Mouse (Mus musculus) frontal cortex, postnatal 14 days (tissue): ENCODE measurements around the gene Cradd.

Experiments
- DNase-seq, 2 experiments: peaks; one replicate each; pipeline ENCODE4 v3.0.0; 2022; ENCODE audit warnings: low spot score in 2 of 2

The Cradd gene

DNA sequence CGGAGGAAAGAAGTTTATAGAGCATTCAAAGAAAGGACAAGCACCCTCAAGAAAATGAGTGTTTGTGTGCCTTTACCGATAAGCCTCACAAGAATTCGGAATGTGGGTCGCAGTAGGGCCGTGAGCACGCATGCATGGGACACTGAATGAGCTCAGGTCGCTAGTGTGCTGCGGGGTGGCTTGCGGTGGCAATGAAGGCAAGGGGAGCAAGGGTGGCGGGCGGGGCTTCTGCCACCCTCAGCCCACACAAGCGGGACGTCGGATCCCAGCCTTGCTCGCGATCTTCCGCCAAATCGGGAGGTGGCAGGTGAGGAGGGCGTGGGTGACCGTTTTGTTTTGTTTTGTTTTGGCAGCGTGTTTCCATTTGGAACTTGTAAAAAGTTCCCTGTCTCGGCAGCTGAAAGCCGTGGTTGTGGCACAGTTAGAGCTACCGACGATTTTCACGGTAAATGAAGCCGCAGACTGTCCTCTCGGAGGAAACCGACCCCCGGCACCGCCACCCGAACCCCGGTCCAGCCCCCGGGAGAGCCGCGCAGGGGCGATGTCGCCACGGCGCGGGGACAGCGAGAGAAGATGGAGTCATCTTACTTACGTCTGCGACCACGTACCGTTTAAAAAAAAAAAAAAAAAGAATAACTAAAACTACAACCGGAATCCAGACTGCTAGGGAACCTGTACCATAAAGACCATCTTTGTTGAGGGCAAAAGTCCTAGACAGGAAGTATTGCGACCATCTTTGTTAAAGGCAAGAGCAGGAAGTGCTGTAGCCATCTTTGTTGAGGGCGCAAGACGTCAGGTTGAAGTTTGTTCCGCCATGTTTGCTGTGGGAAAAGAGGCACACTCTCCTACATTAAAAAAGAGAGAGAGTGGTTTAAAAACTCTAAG is at the start of gene Cradd:
Gene Cradd, minus strand, starts transcription at position 741 of the 885 bp plus-strand sequence.
- DNase-seq: peak; percentile 78 to 84

DNA sequence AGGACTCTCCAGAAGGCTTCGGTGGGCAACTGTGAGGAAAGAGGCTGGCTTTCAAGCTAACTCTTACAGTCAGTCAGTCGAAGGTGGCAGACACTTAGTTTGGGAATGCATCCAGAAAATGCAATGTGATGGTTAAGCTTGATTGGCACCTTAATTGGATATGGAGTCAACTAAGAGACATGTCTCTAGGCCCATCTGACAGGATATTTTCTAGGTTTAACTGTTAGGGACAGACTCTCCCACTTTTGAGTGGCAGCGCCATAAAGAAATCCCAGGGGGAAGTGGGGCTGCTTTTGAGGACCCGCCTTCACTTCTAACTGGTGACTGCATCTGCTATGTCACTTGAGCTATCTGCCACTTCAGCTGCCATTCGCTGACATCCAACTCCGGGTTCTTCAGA is 49.4 kb upstream of the Cradd start:
- DNase-seq: no peak

DNA sequence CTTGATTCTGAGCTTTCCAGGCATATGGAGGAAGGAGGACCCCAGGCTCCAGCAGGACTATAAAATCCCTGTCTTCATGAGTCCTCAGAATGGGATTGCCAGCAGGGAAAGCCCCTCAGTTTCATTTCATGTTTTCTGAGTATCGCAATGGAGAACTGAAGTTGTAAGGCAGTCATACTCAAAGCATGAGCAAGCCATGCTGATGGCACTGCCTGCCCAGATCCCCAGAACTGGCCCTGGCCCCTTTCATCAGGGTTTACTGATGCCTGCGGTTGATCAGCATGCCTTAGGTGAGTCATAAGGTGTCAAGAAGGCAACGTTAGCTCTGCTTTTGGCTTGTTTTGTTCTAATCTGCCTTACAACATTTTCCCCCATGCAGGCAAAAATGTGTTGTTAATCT is 48.0 kb upstream of the Cradd start:
- no peak for DNase-seq

DNA sequence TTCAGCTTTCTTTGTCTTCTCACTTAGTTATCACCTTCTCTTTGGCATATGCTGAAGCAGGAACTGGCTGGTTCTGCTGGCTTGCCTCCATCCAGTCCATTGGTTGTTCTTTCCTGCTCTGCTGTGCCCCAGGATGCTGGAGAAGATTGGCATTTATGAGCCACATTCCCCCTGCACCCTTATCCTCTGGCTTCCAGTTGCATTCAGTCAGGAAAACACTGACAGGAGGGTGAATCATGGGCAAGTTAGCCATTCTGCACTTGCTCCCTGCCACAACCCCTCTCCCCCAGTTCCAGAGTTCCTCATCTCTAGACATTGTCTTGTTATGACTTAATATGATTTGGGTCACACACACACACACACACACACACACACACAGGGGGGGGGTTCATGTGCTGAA is 45.3 kb upstream of the Cradd start:
- no peak for DNase-seq

DNA sequence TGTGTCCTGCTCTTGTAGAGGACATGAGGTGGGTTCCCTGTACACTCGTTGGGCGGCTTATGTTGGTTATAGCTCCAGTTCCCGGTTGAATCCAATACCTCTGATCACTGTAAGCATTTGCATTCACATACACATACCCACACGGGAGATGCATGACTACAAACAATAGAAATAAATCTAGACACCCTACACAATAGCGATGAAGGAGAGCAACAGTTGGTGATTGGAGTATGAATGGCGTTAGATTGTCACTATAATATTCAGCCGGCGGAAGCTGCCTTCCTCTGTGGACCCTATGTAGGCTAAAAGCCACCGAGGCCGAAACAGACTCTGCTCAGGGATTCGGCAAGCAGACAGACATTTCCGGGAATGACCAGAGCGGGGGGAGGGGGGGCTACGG is 44.2 kb upstream of the Cradd start:
- no peak for DNase-seq

DNA sequence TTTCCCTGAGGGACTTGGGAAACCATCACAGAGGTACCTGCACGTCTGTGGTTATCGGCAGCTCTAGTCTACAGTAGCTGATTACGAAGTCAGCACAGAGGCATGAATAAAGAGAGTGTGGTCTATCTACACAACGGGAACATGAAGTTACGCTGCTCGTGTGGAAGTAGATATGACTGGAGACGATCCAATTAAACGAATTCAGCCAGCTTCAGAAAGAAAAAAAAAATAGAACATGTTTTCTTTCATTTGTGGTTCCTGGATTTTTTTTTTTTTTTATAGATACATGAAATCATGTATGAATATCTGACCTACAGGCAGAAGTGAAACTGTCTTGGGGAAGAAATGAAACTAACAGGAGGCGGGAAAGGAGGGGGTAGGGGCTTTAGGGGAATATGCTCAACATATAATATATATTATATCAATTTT is 43.7 kb upstream of the Cradd start:
- no peak for DNase-seq

DNA sequence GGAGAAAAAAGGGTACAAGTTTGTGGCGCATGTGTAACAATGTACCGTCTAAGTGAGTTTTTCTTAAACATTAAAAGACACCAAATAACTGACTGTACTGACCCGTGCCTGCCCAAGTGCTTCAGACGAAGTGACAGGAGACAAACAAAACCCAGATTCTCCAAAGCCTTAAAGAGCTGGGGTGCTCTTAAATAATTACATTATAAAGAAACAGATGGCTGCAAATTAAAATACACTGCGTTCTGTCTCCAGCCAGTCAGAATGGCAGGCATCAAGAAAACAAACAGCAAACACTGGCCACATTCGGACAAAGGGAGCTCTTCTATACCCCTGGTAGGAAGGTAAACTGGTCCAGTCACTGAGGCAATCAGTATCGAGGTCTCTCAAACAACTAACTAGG is 43.3 kb upstream of the Cradd start:
- no peak for DNase-seq

DNA sequence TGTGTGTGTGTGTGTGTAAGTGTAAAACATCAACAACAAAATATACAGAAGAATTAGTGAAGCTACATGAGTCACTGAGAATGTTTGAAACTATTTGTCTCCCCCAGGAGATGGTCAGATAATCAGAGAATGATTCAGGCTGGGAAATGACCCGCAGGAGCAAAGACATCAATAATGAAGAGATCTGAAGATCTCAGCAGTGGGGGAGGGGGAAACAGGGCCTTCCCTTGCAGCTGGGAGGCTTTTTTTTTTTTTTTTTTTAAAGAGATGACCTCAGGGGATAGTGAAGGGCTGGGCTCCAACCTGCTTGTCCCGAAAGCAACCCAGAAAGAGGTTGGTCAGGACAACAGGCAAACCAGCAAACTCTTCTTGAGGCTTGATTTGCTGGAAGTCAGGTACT is 38.4 kb upstream of the Cradd start:
- no peak for DNase-seq

DNA sequence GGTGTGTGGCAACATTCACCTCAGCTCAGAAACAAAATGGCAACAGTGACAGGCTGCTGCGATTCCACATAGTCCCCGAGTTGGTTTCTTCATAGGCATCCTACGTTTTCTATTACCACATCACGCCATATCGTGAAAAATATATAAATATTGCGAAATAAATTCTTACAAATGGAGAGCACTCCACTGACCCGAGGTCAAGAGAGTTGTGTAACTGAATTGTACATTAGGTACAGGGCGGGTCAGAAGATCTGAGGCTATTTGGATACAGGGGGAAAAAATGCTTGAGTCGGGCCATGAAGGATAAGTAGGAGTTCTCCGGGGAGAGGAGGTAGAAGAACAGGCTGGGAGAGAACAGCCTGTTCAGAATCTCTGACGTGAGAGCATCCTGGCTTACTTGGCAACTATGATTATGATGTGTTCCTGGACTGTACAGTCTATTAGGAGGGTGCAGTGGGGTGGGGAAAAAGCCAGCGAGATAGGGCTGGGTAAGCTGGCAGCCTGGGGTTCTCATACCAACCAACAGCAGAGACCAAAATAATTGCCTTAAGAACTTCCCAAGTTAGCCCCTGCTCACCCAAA is 37.4 kb upstream of the Cradd start:
- no peak for DNase-seq

DNA sequence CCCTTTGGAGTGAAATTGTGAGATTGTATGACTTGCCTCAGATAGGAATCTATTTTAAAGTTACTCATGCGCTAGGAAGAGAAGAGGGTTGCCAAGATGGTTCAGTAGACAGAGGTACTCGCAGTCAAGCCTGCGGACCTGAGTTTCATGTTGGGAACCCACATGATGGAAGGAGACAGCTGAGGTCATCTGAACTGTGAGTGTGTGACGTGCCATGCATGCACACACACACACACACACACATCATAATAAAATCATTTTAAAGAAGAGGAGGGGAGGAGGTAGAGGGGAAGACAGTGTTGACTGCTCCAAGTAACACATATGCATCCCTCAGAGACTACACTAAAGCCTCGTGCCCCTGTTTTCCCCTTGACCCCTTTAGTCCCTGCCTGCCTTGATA is 36.1 kb upstream of the Cradd start:
- no peak for DNase-seq

DNA sequence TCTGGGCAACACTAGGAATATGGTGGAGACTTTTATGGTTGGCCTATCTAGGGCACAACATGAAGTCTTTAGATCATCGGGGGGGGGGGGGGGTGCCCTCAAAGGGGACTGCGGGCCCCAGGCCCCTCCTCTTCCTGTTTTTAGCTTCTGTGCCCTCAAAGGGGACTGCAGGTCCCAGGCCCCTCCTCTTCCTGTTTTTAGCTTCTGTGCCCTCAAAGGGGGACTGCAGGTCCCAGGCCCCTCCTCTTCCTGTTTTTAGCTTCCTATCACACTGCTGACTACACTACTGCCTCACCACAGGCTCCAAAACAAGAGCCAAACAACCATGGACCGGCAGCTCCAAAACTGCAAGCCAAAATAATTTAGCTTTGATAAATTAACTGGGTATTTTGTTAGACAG is 33.8 kb upstream of the Cradd start:
- DNase-seq: no peak

DNA sequence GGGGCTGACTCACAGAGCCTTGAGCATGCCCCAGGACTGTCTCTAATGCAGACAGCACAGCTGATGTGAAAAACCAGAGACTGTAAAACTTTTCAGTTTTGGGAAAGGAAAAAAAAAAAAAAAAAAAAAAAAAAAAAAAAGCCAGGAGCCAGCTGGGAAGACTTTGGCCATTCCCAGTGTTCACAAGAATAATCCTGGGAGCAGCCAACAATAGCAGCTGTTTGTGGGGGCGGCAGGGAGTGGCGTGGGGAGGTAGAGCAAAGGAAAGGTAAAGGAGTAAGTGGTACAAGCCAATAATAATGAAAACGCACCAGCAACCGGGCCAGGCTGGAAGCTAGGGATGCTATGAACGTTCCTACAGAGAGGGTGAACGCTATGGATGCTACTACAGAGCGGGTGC is 32.8 kb upstream of the Cradd start:
- no peak for DNase-seq

DNA sequence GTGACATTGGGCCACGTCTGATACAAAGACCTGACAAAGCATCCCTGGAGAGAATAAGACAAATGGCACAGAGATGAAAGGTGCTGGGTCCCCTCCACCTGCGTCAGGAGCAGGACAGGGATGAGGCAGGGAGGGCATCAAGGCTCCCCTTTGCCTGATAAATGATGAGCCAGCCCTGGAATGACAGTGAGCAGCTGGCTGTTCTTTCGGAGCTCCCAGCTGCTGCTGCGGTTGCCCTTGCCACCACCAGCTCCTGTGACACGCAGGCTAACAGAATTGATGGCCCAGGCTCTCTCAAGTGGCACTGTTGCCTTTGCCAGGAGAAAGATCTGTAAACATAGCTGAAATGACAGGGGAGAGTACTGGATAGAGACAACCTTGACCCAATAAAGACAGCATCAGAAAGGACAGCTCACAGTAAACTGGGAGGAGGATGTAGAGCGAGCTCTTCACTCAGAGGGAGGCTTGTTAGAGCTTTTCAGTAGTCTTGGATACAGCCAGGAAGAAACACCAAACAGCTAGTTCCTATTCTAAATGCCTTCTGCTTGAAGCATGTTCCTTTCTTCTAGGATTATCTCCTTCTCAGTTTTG is 31.8 kb upstream of the Cradd start:
- no peak for DNase-seq

DNA sequence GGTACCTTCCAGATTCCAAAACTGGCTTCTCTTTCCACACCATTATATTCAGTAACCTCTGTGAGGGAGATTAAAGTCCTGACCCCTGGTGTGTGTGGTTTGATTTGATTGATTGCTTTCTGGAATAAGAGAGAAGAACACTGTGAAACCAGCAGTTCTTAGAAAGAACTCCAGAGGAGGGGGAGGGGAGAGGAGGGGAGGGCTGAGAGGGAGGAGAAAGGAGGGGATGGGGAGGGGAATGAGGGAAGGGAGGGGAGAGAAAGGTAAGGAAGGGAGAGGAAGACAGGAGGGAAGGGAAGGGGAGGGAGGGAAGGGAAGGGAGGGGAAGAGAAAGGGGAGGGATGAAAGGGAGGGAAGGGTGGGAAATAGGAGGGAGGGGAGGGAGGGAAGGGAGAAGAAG is 30.7 kb upstream of the Cradd start:
- no peak for DNase-seq

DNA sequence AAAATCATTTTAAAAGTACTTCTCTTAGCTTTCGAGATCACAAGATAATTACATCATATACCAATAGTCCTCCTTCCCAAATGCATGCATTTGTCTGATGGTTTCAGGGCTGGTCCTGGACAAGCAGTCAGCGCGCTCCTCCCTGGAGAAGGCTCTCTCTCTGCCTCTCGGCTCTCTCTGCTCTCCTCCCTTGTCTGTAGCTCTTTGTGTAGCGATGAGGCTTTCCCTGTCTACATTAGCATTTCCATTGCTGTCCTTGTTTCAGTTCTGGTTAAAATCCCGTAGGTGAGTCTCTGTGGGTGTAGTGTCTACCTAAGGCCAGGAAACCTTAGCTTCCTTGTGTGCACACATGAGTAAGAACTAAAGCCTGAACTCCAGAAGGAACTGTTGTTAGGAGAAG is 30.1 kb upstream of the Cradd start:
- no peak for DNase-seq

DNA sequence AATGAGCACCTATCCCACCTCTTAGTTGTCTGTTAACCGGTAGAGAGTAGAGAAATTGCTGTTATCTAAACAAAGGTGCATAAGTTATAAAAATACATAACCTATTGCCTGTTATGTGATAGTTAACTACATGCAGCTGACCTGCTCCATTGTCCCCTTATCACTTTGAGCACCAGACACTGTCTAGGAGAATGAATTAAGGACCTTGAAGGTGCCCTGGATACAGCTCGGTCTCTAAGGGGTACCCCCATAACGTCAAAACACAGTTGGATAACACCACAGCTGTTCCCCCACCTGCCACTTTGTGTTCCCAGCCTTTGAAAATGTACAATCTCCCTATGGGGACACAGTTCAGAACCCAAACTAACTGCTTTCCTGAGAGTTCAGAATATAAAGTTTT is 24.5 kb upstream of the Cradd start:
- no peak for DNase-seq

DNA sequence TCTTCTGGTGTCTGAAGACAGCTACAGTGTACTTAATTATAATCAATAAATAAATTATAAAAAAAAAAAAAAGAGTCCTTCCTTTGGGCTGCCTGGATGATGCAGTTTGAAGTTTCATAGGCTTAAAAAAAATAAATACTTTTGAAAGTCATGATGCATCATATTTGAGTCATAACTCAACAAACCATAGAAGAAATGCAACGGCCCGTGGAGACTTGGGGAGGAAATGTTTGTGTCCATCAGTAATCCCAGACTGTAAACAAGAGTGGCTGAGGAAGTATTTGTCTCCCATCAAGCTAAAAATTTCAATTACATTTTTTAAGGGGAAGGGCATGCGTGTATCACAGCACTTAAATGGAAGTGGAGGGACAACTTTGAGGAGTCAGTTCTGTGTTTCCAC is 23.8 kb upstream of the Cradd start:
- DNase-seq: no peak

DNA sequence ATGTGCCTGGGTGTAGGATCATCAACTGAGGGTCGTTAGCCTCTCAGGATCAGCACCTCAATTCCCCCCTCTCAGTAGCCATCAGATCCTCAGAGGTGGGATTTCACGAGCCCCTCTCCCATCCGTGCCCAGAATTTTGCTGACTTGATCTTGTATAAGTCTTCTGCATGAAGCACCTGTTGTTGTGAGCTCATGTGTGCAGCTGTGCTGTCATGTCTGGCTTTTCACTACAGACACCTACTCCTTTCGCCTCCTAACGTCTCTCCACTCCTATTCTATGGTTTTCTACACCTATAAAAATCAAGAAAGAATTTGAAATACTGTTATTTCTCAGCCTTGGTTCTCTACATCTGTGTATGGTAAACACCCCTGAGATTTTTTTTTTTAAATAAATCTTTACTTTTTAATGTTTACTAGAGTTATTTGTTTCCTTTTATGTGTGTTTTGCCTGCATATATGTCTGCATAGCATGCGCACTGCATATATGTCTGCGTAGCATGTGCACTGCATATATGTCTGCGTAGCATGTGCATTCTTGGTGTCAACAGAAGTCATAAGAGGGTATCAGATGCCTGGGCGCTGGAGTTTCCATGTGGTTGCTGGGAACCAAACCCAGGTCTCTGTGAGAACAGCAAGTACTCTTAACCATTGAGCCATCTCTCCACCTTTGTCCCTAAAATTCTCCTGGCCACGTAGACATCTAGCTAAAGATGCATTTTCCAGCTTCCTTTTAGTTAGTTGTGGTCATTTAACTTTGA is 19.1 kb upstream of the Cradd start:
- DNase-seq: no peak

DNA sequence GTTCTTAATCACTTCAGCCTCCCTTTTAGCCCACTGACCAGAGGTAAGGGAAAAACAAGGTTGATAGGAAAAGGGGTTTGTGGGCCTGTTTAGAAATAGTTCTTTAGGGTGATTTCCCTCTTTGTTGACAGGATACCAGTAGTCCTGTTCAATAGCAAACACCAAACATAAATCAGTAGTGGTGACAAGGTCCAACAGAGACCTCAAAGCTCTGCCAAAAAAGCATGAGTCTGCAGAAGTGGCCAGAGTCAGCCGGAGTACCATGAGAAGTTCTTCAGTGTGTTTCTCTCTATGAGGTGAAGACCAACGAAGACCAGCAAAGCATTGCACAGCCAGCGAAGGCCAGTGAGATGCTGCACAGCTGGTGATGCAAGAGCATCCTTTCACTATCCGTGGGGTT is 16.7 kb upstream of the Cradd start:
- no peak for DNase-seq

DNA sequence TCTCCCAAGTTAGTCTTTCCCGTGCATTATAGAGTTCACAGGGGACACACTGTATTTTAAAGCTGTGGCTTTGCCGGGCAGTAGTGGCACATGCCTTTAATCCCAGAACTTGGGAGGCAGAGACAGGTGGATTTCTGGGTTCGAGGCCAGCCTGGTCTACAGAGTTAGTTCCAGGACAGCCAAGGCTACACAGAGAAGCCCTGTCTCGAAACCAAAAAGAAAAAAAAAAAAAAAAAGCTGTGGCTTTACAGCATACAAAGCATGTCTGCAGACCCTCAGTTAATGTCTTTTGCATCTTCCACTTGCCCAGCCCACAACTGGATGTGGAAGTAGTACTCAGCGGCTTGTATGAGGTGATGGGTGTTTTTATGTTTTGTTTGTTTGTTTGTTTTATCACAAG is 13.7 kb upstream of the Cradd start:
- no peak for DNase-seq

DNA sequence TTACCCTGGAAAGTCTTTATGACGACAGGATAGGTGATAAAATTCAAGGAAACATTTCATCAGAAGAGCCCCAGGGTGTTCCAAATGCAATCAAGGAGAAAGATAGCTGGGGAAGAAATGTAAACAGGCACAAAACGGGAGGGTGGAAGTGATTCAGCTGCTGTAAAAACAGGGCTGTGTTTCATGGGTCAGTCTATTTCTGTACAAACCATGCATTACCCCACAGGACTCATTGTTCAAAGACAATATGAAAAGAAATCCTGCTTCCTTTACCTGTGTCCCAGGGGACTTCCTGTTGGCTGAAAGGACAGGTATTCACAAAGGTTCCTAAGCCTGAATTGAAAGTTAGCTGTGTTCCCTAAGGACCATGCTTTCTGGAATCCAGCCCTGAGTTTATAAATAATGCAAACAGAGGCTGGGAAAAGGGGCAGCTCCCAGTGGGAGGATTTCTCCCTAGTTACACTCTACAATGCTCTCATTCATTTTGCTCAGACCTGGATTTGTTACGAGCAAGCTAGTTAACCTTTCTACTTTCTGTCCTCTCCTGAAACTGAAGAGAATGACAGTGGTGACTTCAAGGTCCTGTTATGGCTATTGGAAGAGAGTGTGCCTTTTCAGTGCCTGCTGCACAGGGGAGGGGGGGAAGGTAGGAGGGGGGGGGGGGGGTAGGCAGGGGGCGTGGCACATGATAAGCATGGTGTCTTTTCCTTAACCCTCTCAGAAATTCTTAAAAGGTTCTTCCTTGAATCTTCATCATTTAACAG is 13.0 kb upstream of the Cradd start:
- no peak for DNase-seq

DNA sequence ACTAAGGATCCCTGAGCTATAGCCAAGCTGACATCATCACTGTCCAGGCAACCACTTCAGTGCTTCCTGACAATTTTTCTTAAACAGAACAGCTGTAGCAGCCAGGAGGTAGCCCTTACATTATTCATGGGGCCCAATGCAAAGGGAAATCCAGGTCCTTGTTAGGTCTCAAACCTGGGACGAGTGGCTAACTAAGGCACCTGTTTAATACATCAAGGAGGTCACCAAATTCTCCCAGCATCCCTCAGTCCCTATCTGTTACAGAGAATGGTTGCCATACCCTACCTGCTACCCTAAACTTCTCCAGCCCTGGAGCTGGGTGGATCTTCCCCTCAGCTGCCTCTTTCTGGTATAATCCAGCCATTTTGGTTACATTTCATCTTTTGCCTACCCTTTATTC is 10.9 kb upstream of the Cradd start:
- no peak for DNase-seq
